Mouse (Mus musculus): ENCODE data around the gene Hist1h2ac.

DNA sequence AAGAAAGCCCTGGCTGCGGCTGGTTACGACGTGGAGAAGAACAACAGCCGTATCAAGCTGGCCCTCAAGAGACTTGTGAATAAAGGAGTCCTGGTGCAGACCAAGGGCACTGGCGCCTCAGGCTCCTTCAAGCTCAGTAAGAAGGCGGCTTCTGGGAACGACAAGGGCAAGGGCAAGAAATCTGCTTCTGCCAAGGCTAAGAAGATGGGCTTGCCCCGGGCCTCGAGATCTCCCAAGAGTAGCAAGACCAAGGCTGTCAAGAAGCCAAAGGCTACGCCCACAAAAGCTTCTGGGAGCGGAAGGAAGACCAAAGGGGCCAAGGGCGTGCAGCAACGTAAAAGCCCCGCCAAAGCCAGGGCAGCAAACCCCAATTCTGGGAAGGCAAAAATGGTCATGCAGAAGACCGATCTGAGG, 12.3 kb upstream of the Hist1h2ac start:
- TF ChIP-seq ZC3H11A (IDR thresholded peaks at IDR 0.05; ENCODE audit: borderline replicate concordance, low read depth, low read length) (no peak), CHD2 (IDR thresholded peaks at IDR 0.05; ENCODE audit: low read depth, low read length) (no peak), HCFC1 (IDR thresholded peaks at IDR 0.05; ENCODE audit: borderline replicate concordance, insufficient read depth, low read length) (no peak), MAFK (IDR thresholded peaks at IDR 0.05; ENCODE audit: insufficient read depth, low read depth, low read length) (no peak)
